Comparison of ENCODE assay signal across 24 mouse cellular contexts in the genomic region with DNA sequence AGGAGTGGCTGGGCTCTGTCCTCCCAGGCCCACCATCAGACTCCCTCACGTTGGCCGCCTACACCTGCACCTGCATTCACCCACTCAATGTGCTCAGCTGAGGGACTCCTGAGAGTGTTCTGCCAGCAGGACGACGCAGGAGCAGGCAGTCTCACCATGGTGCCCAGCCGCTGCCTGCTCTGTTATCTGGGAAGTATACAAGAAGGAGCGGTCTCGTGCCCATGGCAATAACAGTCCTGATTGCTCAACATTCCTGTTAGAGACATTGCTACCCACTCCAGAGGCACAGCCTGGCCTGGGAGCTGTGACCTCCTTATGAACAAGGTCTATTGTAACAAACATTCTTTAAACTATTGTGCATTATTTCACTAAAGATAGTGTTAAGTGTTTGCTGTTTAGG.
DNase-seq lines count a peak whose midpoint lies in the region; ATAC-seq and TF ChIP-seq lines count a peak whose summit lies in the region.
"Had no signal": no experiment of that assay in that cellular context is flagged by ENCODE, and none has a peak within 500 bp of the region (broad histone marks: within the 10 kb centered on the region; RNA-seq: fewer than 3 reads in every experiment).

No protein-coding gene starts in this region.

- DNase-seq in forebrain, embryonic 11.5 days (ENCODE audit: low spot score): peak; percentile 45
- peak; percentile 21 for DNase-seq in lung, adult 2 months
- peak; percentile 28 for DNase-seq in lung, postnatal 10 days
- DNase-seq in lung, postnatal 36 days: peak; percentile 70
- DNase-seq in thymus, postnatal 36 days: no peak
- no peak for DNase-seq in layer of hippocampus, postnatal 10 days (ENCODE audit: low spot score in 2 of 2)
- DNase-seq in spleen, adult 18-20 months: no peak
- DNase-seq: adrenal gland, adult 8-10 months; adrenal gland, postnatal 25 days; cerebellum, adult 18-20 months; cerebellum, adult 9-10 months; cerebellum, postnatal 14 days; gastrocnemius, postnatal 14 days; heart, adult 2 months; heart, postnatal 14 days; heart, postnatal 4 days had no signal

- WGBS in forebrain, embryonic 11.5 days: 86% methylated on average over 7 of the region's 7 CpGs
- WGBS in forebrain, embryonic 16.5 days: 83% methylated on average over 7 of the region's 7 CpGs
- WGBS in lung, adult 2 months: 77% methylated on average over 7 of the region's 7 CpGs

- no peak for ATAC-seq in forebrain, embryonic 11.5 days (replicated peaks; ENCODE audit: low FRiP score)
- ATAC-seq in forebrain, embryonic 16.5 days: no peak
- ATAC-seq: activated CD4-positive, CD25-positive, alpha-beta regulatory T cell, adult 4 months; forebrain, embryonic 14.5 days; hindbrain, postnatal 0 days had no signal

- TF ChIP-seq POLR2A in lung, adult 2 months (IDR thresholded peaks at IDR 0.05; ENCODE audit: borderline replicate concordance, extremely low read depth, low read depth, low read length): no peak

- no peaks in the 10 kb centered on the region for H3K4me1 ChIP-seq in forebrain, embryonic 11.5 days (replicated peaks; ENCODE audit: control insufficient read depth, insufficient read depth, low read length)
- no peaks in the 10 kb centered on the region for H3K4me1 ChIP-seq in forebrain, embryonic 16.5 days (replicated peaks; ENCODE audit: control insufficient read depth, insufficient read depth, low read length)
- H3K4me1 ChIP-seq in lung, adult 2 months (ENCODE audit: control insufficient read depth, insufficient read depth, low read length): peaks cover 2% of the 10 kb centered on the region; the same call in 1 of the 2 replicates
- H3K4me1 ChIP-seq: forebrain, embryonic 10.5 days; heart, embryonic 10.5 days; heart, embryonic 13.5 days had no signal

- H3K9me3 ChIP-seq in forebrain, embryonic 11.5 days (ENCODE audit: control insufficient read depth, low read length): no peaks in the 10 kb centered on the region
- no peaks in the 10 kb centered on the region for H3K9me3 ChIP-seq in forebrain, embryonic 16.5 days (ENCODE audit: control insufficient read depth, low read length)
- H3K9me3 ChIP-seq: forebrain, embryonic 10.5 days; heart, embryonic 10.5 days; heart, embryonic 13.5 days had no signal

- H3K36me3 ChIP-seq in forebrain, embryonic 11.5 days (ENCODE audit: control insufficient read depth, insufficient read depth, low read length): no peaks in the 10 kb centered on the region
- no peaks in the 10 kb centered on the region for H3K36me3 ChIP-seq in forebrain, embryonic 16.5 days (ENCODE audit: control insufficient read depth, insufficient read depth)
- H3K36me3 ChIP-seq: forebrain, embryonic 10.5 days; heart, embryonic 10.5 days; heart, embryonic 13.5 days had no signal

- H3K4me3 ChIP-seq in forebrain, embryonic 11.5 days (ENCODE audit: low read depth, low read length): no peak overlapping the region
- H3K4me3 ChIP-seq in forebrain, embryonic 16.5 days (replicated peaks; ENCODE audit: low read length): no peak overlapping the region
- no peak overlapping the region for H3K4me3 ChIP-seq in lung, adult 2 months (replicated peaks; ENCODE audit: extremely low read depth, low read depth, low read length)
- H3K4me3 ChIP-seq: forebrain, embryonic 10.5 days; heart, adult 2 months; heart, embryonic 10.5 days; heart, embryonic 13.5 days had no signal

- H3K27me3 ChIP-seq in forebrain, embryonic 11.5 days (ENCODE audit: control insufficient read depth, insufficient read depth, low read length): no peaks in the 10 kb centered on the region
- H3K27me3 ChIP-seq in forebrain, embryonic 16.5 days (replicated peaks; ENCODE audit: control insufficient read depth, insufficient read depth, low read length): no peaks in the 10 kb centered on the region
- H3K27me3 ChIP-seq: heart, embryonic 13.5 days had no signal

- no peak for TF ChIP-seq CTCF in lung, adult 2 months (IDR thresholded peaks at IDR 0.05; ENCODE audit: insufficient read depth, low read length)

- H3K4me2 ChIP-seq in forebrain, embryonic 11.5 days (ENCODE audit: low read depth, low read length, severe bottlenecking): no peak overlapping the region
- H3K4me2 ChIP-seq in forebrain, embryonic 16.5 days (ENCODE audit: low read length): no peak overlapping the region
- H3K4me2 ChIP-seq: heart, embryonic 13.5 days; hindbrain, embryonic 14.5 days had no signal

- H3K9ac ChIP-seq in forebrain, embryonic 11.5 days (ENCODE audit: low read length): no peak overlapping the region
- no peak overlapping the region for H3K9ac ChIP-seq in forebrain, embryonic 16.5 days (replicated peaks; ENCODE audit: low read depth, low read length)
- H3K9ac ChIP-seq: heart, embryonic 13.5 days; hindbrain, embryonic 14.5 days had no signal

- no peak overlapping the region for H3K27ac ChIP-seq in forebrain, embryonic 11.5 days (ENCODE audit: low read depth, low read length)
- H3K27ac ChIP-seq in forebrain, embryonic 16.5 days (ENCODE audit: low read length): no peak overlapping the region
- H3K27ac ChIP-seq: forebrain, embryonic 10.5 days; heart, adult 2 months; heart, embryonic 10.5 days; heart, embryonic 13.5 days; hindbrain, embryonic 14.5 days; hindbrain, postnatal 0 days had no signal

Comparison
In these comparisons a context has a peak if more than half of its experiments do, and no peak if none do; other contexts are left out.
1. DNase-seq: peak in forebrain, embryonic 11.5 days (single experiment), lung, adult 2 months (single experiment), lung, postnatal 10 days (single experiment) and lung, postnatal 36 days (single experiment); none in thymus, postnatal 36 days (0 of 2), layer of hippocampus, postnatal 10 days (0 of 2) and spleen, adult 18-20 months (0 of 2).